Mouse (Mus musculus) spleen, adult 12 weeks (tissue): ENCODE measurements around the gene Adra2c.

Source experiments
- DNase-seq: peaks from one replicate; pipeline ENCODE4 v3.0.0; 2022; ENCODE audit warnings: low spot score

Gene Adra2c

GRCm38 (mm10) chr5:35311738-35312250 is 33.7 kb downstream of the Adra2c start:
- DNase-seq = no peak

- DNase-seq = no peak
These were observed 35.2 kb downstream of the Adra2c start for GRCm38 (mm10) chr5:35313231-35313821.

GRCm38 (mm10) chr5:35313826-35314586 is 35.9 kb downstream of the Adra2c start:
- DNase-seq = no peak

- no peak for DNase-seq
These were observed 36.5 kb downstream of the Adra2c start for GRCm38 (mm10) chr5:35314629-35315028.

GRCm38 (mm10) chr5:35315204-35315603 is 37.1 kb downstream of the Adra2c start:
- no peak for DNase-seq

GRCm38 (mm10) chr5:35320650-35321049 is 42.5 kb downstream of the Adra2c start:
- DNase-seq = no peak

- DNase-seq = no peak
These were observed 52.7 kb downstream of the Adra2c start for GRCm38 (mm10) chr5:35330822-35331221.
